In the genomic region with DNA sequence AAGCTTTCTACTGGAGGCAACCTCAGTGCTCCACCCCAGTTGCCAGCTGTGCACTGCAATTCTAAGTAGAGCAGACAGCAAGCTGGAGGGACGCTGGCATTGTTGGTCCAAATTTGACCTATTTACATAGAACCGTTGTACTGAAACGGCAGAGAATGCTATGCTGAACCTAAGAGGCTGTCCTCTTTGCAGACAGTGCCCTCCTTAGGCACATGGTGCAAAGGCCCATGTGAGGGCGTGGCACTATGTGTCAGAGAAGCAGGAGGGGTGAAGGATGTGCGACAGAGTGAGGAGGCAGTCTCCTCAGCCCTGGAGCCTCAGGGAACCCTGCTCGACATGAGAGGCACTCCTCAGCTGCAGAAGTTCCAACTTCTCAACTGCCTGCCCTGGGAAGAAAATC, we compare ENCODE assay signal across 22 mouse cellular contexts. TPM values are rescaled to one million over a fixed set of nuclear protein-coding genes. Genes with fewer than 3 reads are reported as not detected.
DNase-seq lines count a peak whose midpoint lies in the region; ATAC-seq and TF ChIP-seq lines count a peak whose summit lies in the region.
"Had no signal": no experiment of that assay in that cellular context is flagged by ENCODE, and none has a peak within 500 bp of the region (broad histone marks: within the 10 kb centered on the region; RNA-seq: fewer than 3 reads in every experiment).

No protein-coding gene starts in this region.

- no peak for TF ChIP-seq CTCF in layer of hippocampus, adult 2 months (conservative IDR thresholded peaks at IDR 0.05)

- no peak for DNase-seq in frontal cortex, adult 2 months (ENCODE audit: extremely low spot score in 1 of 2, low spot score in 1 of 2)
- no peak for DNase-seq in layer of hippocampus, adult 2 months (ENCODE audit: low spot score in 2 of 2)
- no peak for DNase-seq in layer of hippocampus, adult 11-12 months (ENCODE audit: low spot score)
- peak; percentile 25 for DNase-seq in adipocyte (ENCODE audit: low spot score)
- DNase-seq in retina, embryonic 14.5 days (ENCODE audit: low spot score), result peak; percentile 8
- no peak for DNase-seq in yolk sac, embryonic 10.5 days (ENCODE audit: low spot score)
- DNase-seq: adrenal gland, postnatal 10 days; adrenal gland, postnatal 36 days; cerebellum, adult 11-12 months; cerebellum, adult 8-10 months; cerebellum, postnatal 10 days; cerebellum, postnatal 36 days; gastrocnemius, postnatal 25 days; heart, adult 2 months had no signal

- H3K4me3 ChIP-seq in layer of hippocampus, adult 2 months, result no peak overlapping the region
- H3K4me3 ChIP-seq: forebrain, embryonic 10.5 days; forebrain, embryonic 13.5 days; heart, adult 2 months; hindbrain, embryonic 12.5 days; hindbrain, embryonic 15.5 days had no signal

- peak overlapping the region; percentile 64 for H3K27ac ChIP-seq in layer of hippocampus, adult 2 months
- H3K27ac ChIP-seq: forebrain, embryonic 10.5 days; forebrain, embryonic 13.5 days; heart, adult 2 months; hindbrain, embryonic 12.5 days; hindbrain, embryonic 15.5 days had no signal

- ATAC-seq in frontal cortex, adult (ENCODE audit: low TSS enrichment), result 0 out of 2 replicates have a peak, but pooled peaks have one; percentile 14
- no peak for ATAC-seq in monocyte, adult 5-6 weeks (replicated peaks; ENCODE audit: insufficient number of reproducible peaks, low FRiP score, low TSS enrichment, poor library complexity, severe bottlenecking)
- ATAC-seq: activated CD4-positive, CD25-positive, alpha-beta regulatory T cell, adult 4 months; forebrain, embryonic 13.5 days; forebrain, embryonic 16.5 days had no signal

RNA-seq across cellular contexts. Expression of gene Dcaf5, which starts 40.0 kb away (rescaled TPM):
- polyA plus RNA-seq in frontal cortex, adult 2 months (2012; rRNA removed), result 44.5 and 45.2 TPM in 2 replicates
- 10 to 100 TPM; 74.7 to 75.4 TPM for total RNA-seq in layer of hippocampus, adult 2 months (2021)
- total RNA-seq in monocyte, adult 5-6 weeks (2017), result 33.3 to 49.8 TPM (median 34.8 TPM) in 3 replicates

Comparison
In these comparisons a context has a peak if more than half of its experiments do, and no peak if none do; other contexts are left out.
1. DNase-seq: peak in adipocyte (single experiment) and retina, embryonic 14.5 days (single experiment); none in frontal cortex, adult 2 months (0 of 2), layer of hippocampus, adult 2 months (0 of 2), layer of hippocampus, adult 11-12 months (single experiment) and yolk sac, embryonic 10.5 days (single experiment).